Mouse (Mus musculus) CH12.LX (cell line): Measurements from ENCODE around the gene Ikzf3.

Source experiments
- BHLHE40 ChIP-seq: IDR thresholded peaks from 2 replicates; pipeline ENCODE4 v1.6.1; 2011; ENCODE audit warnings: mild to moderate bottlenecking, low read depth, low read length, improper control_type of control experiment
- CHD2 ChIP-seq: IDR thresholded peaks from 2 replicates; pipeline ENCODE4 v1.6.1; 2011; ENCODE audit warnings: low read length, improper control_type of control experiment
- CTCF ChIP-seq, 2 experiments: IDR thresholded peaks in 1 of 2; conservative IDR thresholded peaks in 1 of 2; 2 replicates each; pipeline ENCODE4 v1.5.1; 2011 to 2012; ENCODE audit warnings: low read depth in 2 of 2, low read length in 2 of 2, improper control_type of control experiment in 1 of 2, inconsistent platforms in 1 of 2, mild to moderate bottlenecking in 1 of 2, moderate library complexity in 1 of 2
- E2F4 ChIP-seq: IDR thresholded peaks from 2 replicates; pipeline ENCODE4 v1.6.1; 2011; ENCODE audit warnings: low read depth, low read length, improper control_type of control experiment; ENCODE audit not compliant: insufficient replicate concordance
- EP300 ChIP-seq: IDR thresholded peaks from 2 replicates; pipeline ENCODE4 v1.6.1; 2011; ENCODE audit warnings: low read length, improper control_type of control experiment
- HCFC1 ChIP-seq: IDR thresholded peaks from 2 replicates; pipeline ENCODE4 v1.6.1; 2012; ENCODE audit warnings: low read depth, mild to moderate bottlenecking, inconsistent platforms, low read length, improper control_type of control experiment
- NRF1 ChIP-seq: IDR thresholded peaks from 2 replicates; pipeline ENCODE4 v1.6.1; 2014; ENCODE audit warnings: low read depth, mild to moderate bottlenecking, inconsistent platforms, low read length, improper control_type of control experiment, moderate library complexity
- POLR2A ChIP-seq: IDR thresholded peaks from 2 replicates; pipeline ENCODE4 v1.6.1; 2011; ENCODE audit warnings: low read depth, mild to moderate bottlenecking, improper control_type of control experiment, low read length
- RAD21 ChIP-seq: IDR thresholded peaks from 2 replicates; pipeline ENCODE4 v1.6.1; 2011; ENCODE audit warnings: low read depth, mild to moderate bottlenecking, low read length, improper control_type of control experiment, moderate library complexity
- TCF12 ChIP-seq: IDR thresholded peaks from 2 replicates; pipeline ENCODE4 v1.6.1; 2014; ENCODE audit warnings: low read depth, mild to moderate bottlenecking, inconsistent platforms, low read length, improper control_type of control experiment
- USF2 ChIP-seq: conservative IDR thresholded peaks from 2 replicates; pipeline ENCODE4 v1.6.1; 2011; ENCODE audit warnings: low read depth, low read length, improper control_type of control experiment

DNA sequence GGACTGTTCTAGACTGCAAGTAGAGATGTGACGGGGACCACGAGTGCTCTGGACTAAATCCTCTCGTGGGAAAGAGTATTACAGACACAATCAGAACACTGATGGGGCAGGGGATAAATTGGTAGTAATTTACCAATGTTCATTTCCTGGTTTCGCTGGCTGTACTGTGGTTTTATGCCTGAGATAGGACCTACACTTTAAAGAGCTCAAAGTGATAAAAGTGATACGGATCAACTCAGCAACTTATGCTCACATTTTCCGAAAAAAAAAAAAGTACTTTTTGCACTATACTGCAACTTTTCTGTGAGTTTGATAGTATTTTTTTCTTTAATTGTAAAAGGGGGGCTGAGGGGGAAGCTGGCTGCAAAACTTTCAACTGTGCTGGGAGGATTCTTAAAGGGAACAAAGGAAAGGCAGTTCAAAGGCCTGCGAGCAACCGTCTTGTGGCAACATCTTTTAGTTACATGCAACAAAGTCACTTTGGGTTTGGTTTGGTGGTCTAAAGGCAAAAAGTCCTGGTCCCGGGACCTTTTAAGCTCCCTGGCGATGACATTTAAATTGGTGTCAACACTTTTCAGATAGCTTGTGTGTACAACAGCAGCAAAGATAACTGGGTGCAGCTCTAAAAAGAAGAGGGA lies 18.9 kb downstream of the Ikzf3 start:
- no peak for TF ChIP-seq RAD21
- TF ChIP-seq EP300, result no peak
- TF ChIP-seq USF2, result no peak
- no peak for TF ChIP-seq BHLHE40
- TF ChIP-seq CTCF (conservative IDR thresholded peaks at IDR 0.05 in 1 of 2, IDR thresholded peaks at IDR 0.05 in 1 of 2; ENCODE audit: low read depth in 2 of 2, low read length in 2 of 2), result no peak
- TF ChIP-seq HCFC1, result no peak
- no peak for TF ChIP-seq TCF12
- no peak for TF ChIP-seq POLR2A
- no peak for TF ChIP-seq CHD2
- no peak for TF ChIP-seq E2F4
- TF ChIP-seq NRF1, result no peak
